Mouse (Mus musculus) left cerebral cortex, adult 11 months (tissue): ENCODE data around the gene Gm49405.

Experiments
- DNase-seq: peaks from one replicate; pipeline ENCODE4 v3.0.0; 2022; ENCODE audit warnings: low spot score

The Gm49405 gene

GRCm38 (mm10) chr19:4051741-4052515, 51.5 kb downstream of the Gm49405 start:
- DNase-seq, result no peak

GRCm38 (mm10) chr19:4052516-4053030, 52.1 kb downstream of the Gm49405 start:
- no peak for DNase-seq

- no peak for DNase-seq
Observed at GRCm38 (mm10) chr19:4054613-4055012, 54.2 kb downstream of the Gm49405 start.
